Comparison of ENCODE assay signal across 9 mouse cellular contexts in genomic region chr7:81654946-81655718, GRCm38 (mm10). TPM values are rescaled to one million over a fixed set of nuclear protein-coding genes. Genes with fewer than 3 reads are reported as not detected.
DNase-seq lines count a peak whose midpoint lies in the region; ATAC-seq lines count a peak whose summit lies in the region.
"Had no signal": no experiment of that assay in that cellular context is flagged by ENCODE, and none has a peak within 500 bp of the region (broad histone marks: within the 10 kb centered on the region; RNA-seq: fewer than 3 reads in every experiment).

No protein-coding gene starts in this region.

- no peak overlapping the region for H3K4me2 ChIP-seq in hindbrain, embryonic 14.5 days (replicated peaks)
- H3K4me2 ChIP-seq: neural tube, embryonic 12.5 days had no signal

- no peaks in the 10 kb centered on the region for H3K27me3 ChIP-seq in forebrain, embryonic 10.5 days (ENCODE audit: poor library complexity, severe bottlenecking)
- H3K27me3 ChIP-seq in hindbrain, embryonic 14.5 days (ENCODE audit: control insufficient read depth, insufficient read depth, low read length) = no peaks in the 10 kb centered on the region
- H3K27me3 ChIP-seq: neural tube, embryonic 12.5 days had no signal

- no peaks in the 10 kb centered on the region for H3K36me3 ChIP-seq in forebrain, embryonic 10.5 days (replicated peaks)
- no peaks in the 10 kb centered on the region for H3K36me3 ChIP-seq in hindbrain, embryonic 14.5 days (replicated peaks; ENCODE audit: control insufficient read depth, insufficient read depth)
- H3K36me3 ChIP-seq: neural tube, embryonic 12.5 days had no signal

- H3K9ac ChIP-seq in hindbrain, embryonic 14.5 days = no peak overlapping the region
- H3K9ac ChIP-seq: neural tube, embryonic 12.5 days had no signal

- DNase-seq in adrenal gland, postnatal 10 days = peak; percentile 38
- DNase-seq in adrenal gland, adult 18-20 months (ENCODE audit: low spot score in 2 of 2) = no peak
- peak; percentile 68 for DNase-seq in NIH3T3 (ENCODE audit: low read depth)
- DNase-seq in forebrain, embryonic 10.5 days (ENCODE audit: extremely low spot score, low spot score) = no peak
- peak; percentile 61 for DNase-seq in hindbrain, embryonic 14.5 days (ENCODE audit: low spot score)
- no peak for DNase-seq in right cerebral cortex, postnatal 25 days

- no peaks in the 10 kb centered on the region for H3K9me3 ChIP-seq in forebrain, embryonic 10.5 days
- no peaks in the 10 kb centered on the region for H3K9me3 ChIP-seq in hindbrain, embryonic 14.5 days (ENCODE audit: control insufficient read depth, low read length)
- H3K9me3 ChIP-seq: neural tube, embryonic 12.5 days had no signal

- ATAC-seq in hindbrain, embryonic 14.5 days (ENCODE audit: low FRiP score) = no peak
- no peak for ATAC-seq in megakaryocyte-erythroid progenitor cell, adult 5-6 weeks (replicated peaks; ENCODE audit: low FRiP score, low TSS enrichment, poor library complexity, severe bottlenecking)
- no peak for ATAC-seq in megakaryocyte progenitor cell, adult 5-6 weeks (replicated peaks; ENCODE audit: poor library complexity)

- H3K4me3 ChIP-seq in forebrain, embryonic 10.5 days = no peak overlapping the region
- H3K4me3 ChIP-seq in hindbrain, embryonic 14.5 days (replicated peaks; ENCODE audit: low read length) = no peak overlapping the region
- H3K4me3 ChIP-seq: neural tube, embryonic 12.5 days had no signal

- peak overlapping the region; percentile 41 for H3K27ac ChIP-seq in forebrain, embryonic 10.5 days
- H3K27ac ChIP-seq in hindbrain, embryonic 14.5 days = peak overlapping the region; percentile 38
- H3K27ac ChIP-seq: neural tube, embryonic 12.5 days had no signal

- H3K4me1 ChIP-seq in forebrain, embryonic 10.5 days = peaks cover 43% of the 10 kb centered on the region
- peaks cover 59% of the 10 kb centered on the region for H3K4me1 ChIP-seq in hindbrain, embryonic 14.5 days (replicated peaks; ENCODE audit: control insufficient read depth, insufficient read depth, low read length)

- 81% methylated on average over 9 of the region's 9 CpGs for WGBS in forebrain, embryonic 10.5 days
- 44% methylated on average over 9 of the region's 9 CpGs for WGBS in hindbrain, embryonic 14.5 days

RNA-seq across cellular contexts. Expression of gene Homer2, which starts 52.2 kb away (rescaled TPM):
- 1 to 10 TPM; 4.1 to 8.3 TPM for total RNA-seq in adrenal gland, postnatal 10 days (2021)
- 1 to 10 TPM; 1.7 to 4.9 TPM for total RNA-seq in adrenal gland, adult 18-20 months (2021)
- 12.6 and 13.1 TPM in 2 replicates for polyA plus RNA-seq in forebrain, embryonic 10.5 days (2016; fragmentation: Nextera tagmentation; extraction: Ambion mirVana)
- 25.7 and 27.8 TPM in 2 replicates for polyA plus RNA-seq in hindbrain, embryonic 14.5 days (2014; fragmentation: Nextera tagmentation; extraction: Ambion mirVana)
- 0.33 and 3.3 TPM in 2 replicates for total RNA-seq in megakaryocyte-erythroid progenitor cell, adult 5-6 weeks (2014; fragmentation: Nextera tagmentation)
- 1.4 and 3.4 TPM in 2 replicates for total RNA-seq in megakaryocyte-erythroid progenitor cell, adult 5-6 weeks (2017)
- 0.44 TPM in 2 replicates for total RNA-seq in megakaryocyte progenitor cell, adult 5-6 weeks (2015)
- 0.71 and 0.74 TPM in 2 replicates for total RNA-seq in megakaryocyte progenitor cell, adult 5-6 weeks (2017)

Comparison
In these comparisons a context has a peak if more than half of its experiments do, and no peak if none do; other contexts are left out.
1. DNase-seq: peak in adrenal gland, postnatal 10 days (single experiment), NIH3T3 (single experiment) and hindbrain, embryonic 14.5 days (single experiment); none in adrenal gland, adult 18-20 months (0 of 2), forebrain, embryonic 10.5 days (single experiment) and right cerebral cortex, postnatal 25 days (single experiment).